Comparison of ENCODE assay signal across 28 mouse cellular contexts in the genomic region with DNA sequence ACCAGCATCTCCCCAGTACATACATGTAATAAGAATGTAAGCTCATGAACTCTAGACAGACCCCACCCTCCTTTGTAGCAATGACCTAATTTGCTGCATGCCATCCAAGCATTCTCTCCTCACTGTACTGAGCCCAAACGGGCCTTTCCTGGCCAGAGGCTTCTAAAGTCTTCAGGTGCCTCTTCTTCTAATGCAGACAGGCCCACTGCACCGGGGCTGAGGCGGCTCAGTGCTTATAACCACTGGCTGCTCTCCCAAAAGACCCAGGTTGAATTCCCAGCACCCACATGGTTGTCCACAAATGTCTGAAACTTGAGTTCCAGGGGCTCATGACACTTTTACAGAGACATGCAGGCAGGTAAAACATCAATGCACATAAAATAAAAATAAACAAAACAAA.
"Had no signal": no experiment of that assay in that cellular context is flagged by ENCODE, and none has a peak within 500 bp of the region (broad histone marks: within the 10 kb centered on the region; RNA-seq: fewer than 3 reads in every experiment).

No protein-coding gene starts in this region.

- DNase-seq: cerebellum, adult 18-20 months; cerebellum, adult 2 months; cerebellum, adult 8-10 months; cerebellum, adult 9-10 months; cerebellum, adult 9-11 months; cerebellum, postnatal 10 days; cerebellum, postnatal 14 days; cerebellum, postnatal 25 days; cerebellum, postnatal 36 days; embryo, embryonic 11 days; forebrain, postnatal 0 days; gastrocnemius, adult 2 months; gastrocnemius, postnatal 10 days; gastrocnemius, postnatal 14 days; gastrocnemius, postnatal 25 days; gastrocnemius, postnatal 36 days; heart, adult 18-20 months had no signal

- H3K27ac ChIP-seq: embryonic facial prominence, embryonic 10.5 days; embryonic facial prominence, embryonic 12.5 days; embryonic facial prominence, embryonic 13.5 days; embryonic facial prominence, embryonic 15.5 days; forebrain, embryonic 10.5 days; forebrain, embryonic 12.5 days; forebrain, embryonic 13.5 days; forebrain, embryonic 15.5 days; gastrocnemius, adult 2 months had no signal

- ATAC-seq: forebrain, embryonic 13.5 days; forebrain, embryonic 14.5 days; forebrain, embryonic 15.5 days; forebrain, embryonic 16.5 days; forebrain, postnatal 0 days had no signal

- H3K4me3 ChIP-seq: embryonic facial prominence, embryonic 10.5 days; embryonic facial prominence, embryonic 12.5 days; embryonic facial prominence, embryonic 13.5 days; embryonic facial prominence, embryonic 15.5 days; erythroblast, embryonic 14.5 days; forebrain, embryonic 10.5 days; forebrain, embryonic 12.5 days; forebrain, embryonic 13.5 days; forebrain, embryonic 15.5 days; gastrocnemius, adult 2 months had no signal

- H3K4me2 ChIP-seq: embryonic facial prominence, embryonic 12.5 days; embryonic facial prominence, embryonic 13.5 days; embryonic facial prominence, embryonic 15.5 days; forebrain, embryonic 12.5 days; forebrain, embryonic 13.5 days; forebrain, embryonic 15.5 days had no signal

- H3K9ac ChIP-seq: embryonic facial prominence, embryonic 12.5 days; embryonic facial prominence, embryonic 13.5 days; embryonic facial prominence, embryonic 15.5 days; forebrain, embryonic 12.5 days; forebrain, embryonic 13.5 days; forebrain, embryonic 15.5 days; forebrain, postnatal 0 days had no signal

- H3K27me3 ChIP-seq: embryonic facial prominence, embryonic 12.5 days; embryonic facial prominence, embryonic 13.5 days; embryonic facial prominence, embryonic 15.5 days; forebrain, embryonic 12.5 days; forebrain, embryonic 13.5 days; forebrain, embryonic 15.5 days had no signal

- H3K9me3 ChIP-seq: embryonic facial prominence, embryonic 10.5 days; embryonic facial prominence, embryonic 12.5 days; embryonic facial prominence, embryonic 13.5 days; embryonic facial prominence, embryonic 15.5 days; forebrain, embryonic 12.5 days; forebrain, embryonic 13.5 days; forebrain, embryonic 15.5 days had no signal
